Mouse (Mus musculus) olfactory bulb, adult 2 months (tissue): ENCODE measurements around the gene Doc2b.

Source experiments
- CTCF ChIP-seq: fragments of 200-500 bp; IDR thresholded peaks from 2 replicates; pipeline ENCODE4 v1.5.1; 2012; ENCODE audit warnings: low read depth, mild to moderate bottlenecking, low read length, moderate library complexity; ENCODE audit not compliant: insufficient read depth
- POLR2A ChIP-seq: fragments of 200-500 bp; IDR thresholded peaks from 2 replicates; pipeline ENCODE4 v1.6.1; 2012; ENCODE audit warnings: mild to moderate bottlenecking, low read depth, low read length, moderate library complexity; ENCODE audit not compliant: insufficient read depth

GRCm38 (mm10) chr11:75795321-75795636 is 570 bp downstream of the Doc2b start:
- TF ChIP-seq CTCF (no peak), POLR2A (no peak)
